Mouse (Mus musculus): ENCODE measurements around the gene Cbx5.

GRCm38 (mm10) chr15:103227022-103227421 is 12.6 kb downstream of the Cbx5 start:
- no peak for TF ChIP-seq CTCF (IDR thresholded peaks at IDR 0.05; ENCODE audit: control insufficient read depth, insufficient read depth, insufficient read length)
- TF ChIP-seq MAX (IDR thresholded peaks at IDR 0.05), result no peak
- no peak for TF ChIP-seq USF1 (IDR thresholded peaks at IDR 0.05; ENCODE audit: low read depth)
- TF ChIP-seq MYOD1 (IDR thresholded peaks at IDR 0.05; ENCODE audit: control insufficient read depth, insufficient read length, low read depth), result no peak

Data from C2C12 (cell line).